13 mouse cellular contexts compared by ENCODE assay signal in genomic region chr10:95280327-95280726, GRCm38 (mm10). TPM values are rescaled to one million over a fixed set of nuclear protein-coding genes. Genes with fewer than 3 reads are reported as not detected.
DNase-seq lines count a peak whose midpoint lies in the region; ATAC-seq lines count a peak whose summit lies in the region.
"Had no signal": no experiment of that assay in that cellular context is flagged by ENCODE, and none has a peak within 500 bp of the region (broad histone marks: within the 10 kb centered on the region; RNA-seq: fewer than 3 reads in every experiment).

No protein-coding gene starts in this region.

- 63% methylated on average over 3 of the region's 3 CpGs for WGBS in forebrain, embryonic 16.5 days
- WGBS in forebrain, embryonic 13.5 days, result 88% methylated on average over 3 of the region's 3 CpGs
- 97% methylated on average over 3 of the region's 3 CpGs for WGBS in kidney, embryonic 15.5 days

- no peak overlapping the region for H3K27ac ChIP-seq in forebrain, embryonic 16.5 days (ENCODE audit: low read length)
- no peak overlapping the region for H3K27ac ChIP-seq in forebrain, embryonic 13.5 days
- no peak overlapping the region for H3K27ac ChIP-seq in kidney, embryonic 15.5 days
- H3K27ac ChIP-seq: forebrain, embryonic 10.5 days; heart, embryonic 15.5 days; limb, embryonic 12.5 days; macrophage had no signal

- H3K4me1 ChIP-seq in forebrain, embryonic 16.5 days (replicated peaks; ENCODE audit: control insufficient read depth, insufficient read depth, low read length), result peaks cover 7% of the 10 kb centered on the region
- H3K4me1 ChIP-seq in forebrain, embryonic 13.5 days, result no peaks in the 10 kb centered on the region
- H3K4me1 ChIP-seq in kidney, embryonic 15.5 days, result no peaks in the 10 kb centered on the region

- peak; percentile 58; the same call in 1 of the 2 replicates for ATAC-seq in forebrain, embryonic 16.5 days
- ATAC-seq in forebrain, embryonic 13.5 days, result no peak
- no peak for ATAC-seq in kidney, embryonic 15.5 days (replicated peaks; ENCODE audit: low FRiP score)

- no peak overlapping the region for H3K4me2 ChIP-seq in forebrain, embryonic 16.5 days (ENCODE audit: low read length)
- H3K4me2 ChIP-seq in forebrain, embryonic 13.5 days, result no peak overlapping the region
- no peak overlapping the region for H3K4me2 ChIP-seq in kidney, embryonic 15.5 days
- H3K4me2 ChIP-seq: heart, embryonic 15.5 days; limb, embryonic 12.5 days had no signal

- H3K9ac ChIP-seq in forebrain, embryonic 16.5 days (replicated peaks; ENCODE audit: low read depth, low read length), result no peak overlapping the region
- no peak overlapping the region for H3K9ac ChIP-seq in forebrain, embryonic 13.5 days
- H3K9ac ChIP-seq in kidney, embryonic 15.5 days, result no peak overlapping the region
- H3K9ac ChIP-seq: heart, embryonic 15.5 days; limb, embryonic 12.5 days had no signal

- H3K9me3 ChIP-seq in forebrain, embryonic 16.5 days (ENCODE audit: control insufficient read depth, low read length), result no peaks in the 10 kb centered on the region
- no peaks in the 10 kb centered on the region for H3K9me3 ChIP-seq in forebrain, embryonic 13.5 days (replicated peaks)
- no peaks in the 10 kb centered on the region for H3K9me3 ChIP-seq in kidney, embryonic 15.5 days (replicated peaks)
- H3K9me3 ChIP-seq: forebrain, embryonic 10.5 days; heart, embryonic 15.5 days; limb, embryonic 12.5 days had no signal

- no peaks in the 10 kb centered on the region for H3K27me3 ChIP-seq in forebrain, embryonic 16.5 days (replicated peaks; ENCODE audit: control insufficient read depth, insufficient read depth, low read length)
- no peaks in the 10 kb centered on the region for H3K27me3 ChIP-seq in forebrain, embryonic 13.5 days
- no peaks in the 10 kb centered on the region for H3K27me3 ChIP-seq in kidney, embryonic 15.5 days
- H3K27me3 ChIP-seq: heart, embryonic 15.5 days; limb, embryonic 12.5 days had no signal

- H3K36me3 ChIP-seq in forebrain, embryonic 16.5 days (ENCODE audit: control insufficient read depth, insufficient read depth), result no peaks in the 10 kb centered on the region
- H3K36me3 ChIP-seq in forebrain, embryonic 13.5 days (ENCODE audit: poor library complexity, severe bottlenecking), result no peaks in the 10 kb centered on the region
- no peaks in the 10 kb centered on the region for H3K36me3 ChIP-seq in kidney, embryonic 15.5 days
- H3K36me3 ChIP-seq: forebrain, embryonic 10.5 days; heart, embryonic 15.5 days; limb, embryonic 12.5 days had no signal

- no peak overlapping the region for H3K4me3 ChIP-seq in forebrain, embryonic 16.5 days (replicated peaks; ENCODE audit: low read length)
- no peak overlapping the region for H3K4me3 ChIP-seq in forebrain, embryonic 13.5 days
- H3K4me3 ChIP-seq in kidney, embryonic 15.5 days (replicated peaks), result no peak overlapping the region
- H3K4me3 ChIP-seq: forebrain, embryonic 10.5 days; heart, embryonic 15.5 days; limb, embryonic 12.5 days had no signal

- DNase-seq in kidney, adult 8-10 months, result peak; percentile 67 to 85
- DNase-seq in cerebellum, adult 8-10 months, result peak; percentile 73
- DNase-seq in kidney, postnatal 14 days, result peak; percentile 58
- DNase-seq in layer of hippocampus, adult 9-10 months (ENCODE audit: low spot score), result no peak
- no peak for DNase-seq in thymus, postnatal 14 days
- DNase-seq: adrenal gland, postnatal 14 days had no signal

RNA-seq across cellular contexts. Expression of gene Cradd, which starts 43.6 kb away (rescaled TPM):
- 8.3 and 10.4 TPM in 2 replicates for polyA plus RNA-seq in forebrain, embryonic 16.5 days (2015; fragmentation: Nextera tagmentation; extraction: Ambion mirVana)
- polyA plus RNA-seq in forebrain, embryonic 13.5 days (2015; fragmentation: Nextera tagmentation; extraction: Ambion mirVana), result 11.3 and 12.5 TPM in 2 replicates
- 7.7 and 9.3 TPM in 2 replicates for polyA plus RNA-seq in kidney, embryonic 15.5 days (2015; fragmentation: Nextera tagmentation; extraction: Ambion mirVana)

Comparison
In these comparisons a context has a peak if more than half of its experiments do, and no peak if none do; other contexts are left out.
1. DNase-seq: peak in kidney, adult 8-10 months (2 of 2), cerebellum, adult 8-10 months (single experiment) and kidney, postnatal 14 days (single experiment); none in layer of hippocampus, adult 9-10 months (single experiment) and thymus, postnatal 14 days (single experiment).